Mouse (Mus musculus): ENCODE data around the gene Lama5.
"Not testable (repeated sequence)": the region's sequence is repeated elsewhere in the genome, so short reads cannot be mapped to it uniquely, and the experiment has no call there.

Lama5 gene

GRCm38 (mm10) chr2:180225762-180226378 lies at the start of gene Lama5:
Gene Lama5, minus strand, starts transcription at chr2:180225859.
- peak; percentile 76 for DNase-seq (ENCODE audit: low spot score)

GRCm38 (mm10) chr2:180274523-180274922 lies 48.9 kb upstream of the Lama5 start:
- no peak for DNase-seq (ENCODE audit: low spot score)

GRCm38 (mm10) chr2:180273394-180274244 lies 48.0 kb upstream of the Lama5 start, which contains the start of gene Cables2:
Gene Cables2, minus strand, starts transcription at chr2:180273496.
- DNase-seq (ENCODE audit: low spot score) = peak; percentile 95

DNA sequence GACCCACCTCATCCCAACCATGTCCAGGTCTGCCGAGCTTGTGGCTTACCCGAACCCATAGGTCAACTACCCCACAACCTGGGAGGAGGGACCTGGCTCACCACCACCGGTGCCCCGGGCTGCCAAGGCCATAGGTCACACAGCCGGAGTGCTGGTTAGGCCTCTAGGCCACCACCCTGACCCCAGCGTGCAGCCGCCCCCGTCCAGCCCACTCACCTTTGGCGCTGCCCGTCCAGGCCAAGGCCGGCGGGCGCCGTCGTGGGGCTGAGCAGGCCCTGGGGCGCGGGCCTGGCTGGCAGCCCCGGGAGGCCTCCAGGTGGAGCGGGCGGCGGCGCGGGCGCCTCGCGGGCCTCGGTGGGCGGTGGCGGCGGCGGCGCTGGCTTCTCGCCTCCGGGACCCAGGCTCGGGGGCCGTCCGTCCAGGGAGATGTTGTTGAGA lies 47.2 kb upstream of the Lama5 start:
- DNase-seq (ENCODE audit: low spot score) = no peak

DNA sequence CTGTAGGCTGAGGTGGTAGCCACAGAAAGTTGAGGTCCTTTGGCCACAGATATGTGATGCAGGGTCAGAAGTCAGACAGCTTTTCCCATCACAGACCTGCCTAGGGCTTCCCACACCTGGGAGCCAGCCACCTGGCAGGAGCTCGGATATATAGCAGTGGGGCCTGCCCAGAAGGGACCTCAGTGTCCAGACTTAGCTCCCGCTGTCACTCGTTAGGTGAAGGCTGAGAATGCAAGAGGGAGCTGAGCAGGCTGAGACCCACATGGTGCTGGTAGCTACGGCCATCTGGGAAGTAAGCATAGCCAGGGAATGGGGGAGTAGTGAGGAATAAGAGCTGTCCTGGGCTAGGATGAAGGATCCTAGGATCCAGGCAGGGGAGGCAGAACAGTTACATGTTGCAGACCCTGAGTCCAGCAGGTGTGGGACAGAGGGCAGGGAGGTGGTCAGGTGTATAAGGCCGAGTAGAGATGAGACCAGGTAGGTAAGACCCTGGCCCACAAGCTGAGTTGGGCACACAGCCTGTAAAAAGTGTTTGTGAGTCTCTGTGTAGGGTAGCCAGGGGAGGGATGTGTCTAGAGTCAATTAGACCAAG lies 46.2 kb upstream of the Lama5 start:
- no peak for DNase-seq (ENCODE audit: low spot score)

DNA sequence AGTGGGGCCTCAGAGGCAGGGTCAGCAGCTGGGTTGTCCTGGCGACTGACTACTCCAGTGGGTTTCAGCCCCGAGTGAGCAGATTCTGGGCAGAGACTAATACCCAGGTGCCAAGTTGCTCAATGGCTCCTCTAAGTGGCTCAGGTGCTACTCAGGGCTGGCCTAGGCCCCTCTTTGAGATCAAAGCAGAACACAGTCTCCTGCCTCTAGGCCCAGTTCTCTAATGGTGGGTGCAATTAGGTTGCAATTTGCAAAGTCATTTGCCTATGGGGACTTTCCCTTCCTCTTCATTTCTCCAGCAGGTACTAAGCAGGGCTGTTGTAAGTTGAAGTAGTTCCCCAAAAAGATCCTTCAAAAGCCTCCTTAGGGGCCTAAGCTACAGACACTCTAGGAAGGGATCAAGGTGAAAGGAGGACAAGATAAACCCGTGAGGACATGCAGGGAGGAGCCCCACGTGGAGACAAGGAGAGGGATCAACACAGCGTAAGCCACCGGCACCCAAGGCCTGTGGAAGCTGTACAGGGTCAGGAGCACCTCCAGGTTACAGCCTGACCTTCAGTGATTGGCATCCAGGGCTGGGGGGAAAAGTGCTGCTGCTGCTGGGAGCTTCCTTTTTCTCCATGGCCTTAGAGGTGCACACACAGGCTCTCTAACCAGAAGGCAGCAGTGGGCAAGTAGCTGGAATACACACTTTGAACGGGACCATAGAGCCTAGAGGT lies 45.0 kb upstream of the Lama5 start:
- peak; percentile 56 for DNase-seq (ENCODE audit: low spot score)

DNA sequence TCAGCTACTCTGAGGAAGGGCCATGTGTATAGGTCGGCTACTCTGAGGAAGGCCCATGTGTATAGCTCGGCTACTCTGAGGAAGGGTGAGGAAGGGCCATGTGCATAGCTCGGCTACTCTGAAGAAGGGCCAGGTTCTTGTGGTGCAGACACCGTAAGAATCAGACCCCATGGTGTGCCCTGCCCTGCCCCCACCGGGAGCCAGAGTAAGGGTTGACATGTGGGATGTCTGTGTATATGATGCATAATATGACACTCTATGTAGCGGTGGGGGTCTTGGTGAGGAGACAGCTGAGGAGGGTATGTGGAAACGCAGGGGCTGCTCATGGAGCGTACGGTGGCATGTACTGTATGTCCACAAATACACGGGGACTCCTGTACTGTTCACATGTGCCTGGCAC lies 43.7 kb upstream of the Lama5 start:
- no peak for DNase-seq (ENCODE audit: low spot score)

DNA sequence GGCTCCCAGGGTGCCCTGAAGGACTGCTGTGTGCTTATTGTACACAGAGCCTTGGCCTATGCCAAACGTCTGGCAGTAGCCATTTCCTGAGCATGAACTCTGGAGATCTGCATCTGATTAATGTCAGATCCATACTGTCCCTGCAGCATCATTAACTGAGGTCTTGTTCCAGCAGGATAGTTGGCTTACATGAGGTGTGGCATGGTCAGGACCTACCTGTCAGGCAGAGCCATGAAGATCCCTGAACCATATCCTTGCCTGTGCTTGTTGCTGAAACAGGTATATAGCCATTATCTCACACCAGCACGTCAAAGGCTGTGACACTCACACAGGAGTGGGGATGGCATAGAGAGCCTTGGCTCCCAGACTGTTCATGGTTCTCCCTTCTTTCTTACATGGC lies 42.3 kb upstream of the Lama5 start:
- no peak for DNase-seq (ENCODE audit: low spot score)

GRCm38 (mm10) chr2:180262891-180263290 lies 37.2 kb upstream of the Lama5 start:
- no peak for DNase-seq (ENCODE audit: low spot score)

GRCm38 (mm10) chr2:180262441-180262840 lies 36.8 kb upstream of the Lama5 start:
- no peak for DNase-seq (ENCODE audit: low spot score)

DNA sequence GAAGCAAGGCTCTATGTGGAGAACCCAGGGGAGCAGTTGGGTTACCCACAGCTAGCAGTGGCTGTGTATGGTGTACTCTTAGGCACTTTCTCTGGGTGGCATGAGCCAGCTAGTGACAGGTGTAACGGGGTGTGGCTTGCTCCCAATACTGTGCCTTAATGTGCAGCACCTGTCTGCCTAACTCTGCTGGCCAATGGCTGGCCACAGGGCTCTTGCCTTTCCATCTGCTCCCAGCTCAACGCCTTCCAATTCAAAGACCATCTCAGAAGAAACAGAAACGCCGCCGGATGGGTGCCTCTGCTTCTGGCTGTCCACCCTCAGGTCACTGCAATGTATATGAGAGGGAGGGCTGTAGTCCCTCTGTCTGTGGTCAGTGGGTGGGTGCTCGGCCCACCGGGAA lies 36.2 kb upstream of the Lama5 start:
- DNase-seq (ENCODE audit: low spot score) = no peak

DNA sequence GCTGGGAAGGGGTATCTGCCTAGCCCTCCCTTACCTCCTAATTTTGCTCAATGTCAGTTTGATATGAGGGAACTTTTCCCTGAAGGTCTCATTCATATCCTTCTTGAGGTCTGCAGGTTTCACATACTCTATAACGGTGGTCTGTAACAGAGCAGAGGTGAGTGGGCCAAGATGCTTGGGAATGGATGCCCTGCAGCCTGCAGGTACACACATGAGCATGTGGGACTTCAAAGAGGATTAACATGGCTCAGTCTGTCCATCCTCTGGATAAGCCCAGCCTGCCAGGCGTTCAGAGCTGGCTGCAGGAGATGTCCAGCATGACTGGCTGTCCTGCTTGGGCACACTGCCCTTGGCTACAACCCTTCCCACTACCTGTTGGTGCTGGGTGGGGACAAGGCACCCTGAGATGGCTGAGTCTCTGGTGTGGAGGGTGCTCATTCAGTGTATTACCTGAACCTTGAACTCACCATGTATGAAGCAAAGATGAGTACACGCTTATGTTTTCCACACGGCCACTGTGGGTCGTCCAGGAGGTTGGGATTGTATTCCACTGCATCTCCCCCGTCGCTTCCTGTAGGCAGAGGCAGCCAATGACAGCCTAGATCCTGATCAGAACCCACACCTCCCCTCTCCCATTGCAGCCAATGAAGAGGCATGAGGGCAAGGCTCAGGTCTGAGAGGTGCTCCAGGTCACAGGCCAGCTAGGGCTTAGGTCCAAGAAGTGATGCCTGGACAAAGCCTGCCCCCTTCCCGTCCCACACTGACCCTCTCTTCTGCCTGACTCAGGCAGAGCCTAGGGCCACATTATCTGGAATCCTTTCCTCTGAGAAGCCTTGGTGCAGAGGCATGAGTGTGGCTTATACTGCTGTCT lies 35.2 kb upstream of the Lama5 start:
- DNase-seq (ENCODE audit: low spot score) = no peak

DNA sequence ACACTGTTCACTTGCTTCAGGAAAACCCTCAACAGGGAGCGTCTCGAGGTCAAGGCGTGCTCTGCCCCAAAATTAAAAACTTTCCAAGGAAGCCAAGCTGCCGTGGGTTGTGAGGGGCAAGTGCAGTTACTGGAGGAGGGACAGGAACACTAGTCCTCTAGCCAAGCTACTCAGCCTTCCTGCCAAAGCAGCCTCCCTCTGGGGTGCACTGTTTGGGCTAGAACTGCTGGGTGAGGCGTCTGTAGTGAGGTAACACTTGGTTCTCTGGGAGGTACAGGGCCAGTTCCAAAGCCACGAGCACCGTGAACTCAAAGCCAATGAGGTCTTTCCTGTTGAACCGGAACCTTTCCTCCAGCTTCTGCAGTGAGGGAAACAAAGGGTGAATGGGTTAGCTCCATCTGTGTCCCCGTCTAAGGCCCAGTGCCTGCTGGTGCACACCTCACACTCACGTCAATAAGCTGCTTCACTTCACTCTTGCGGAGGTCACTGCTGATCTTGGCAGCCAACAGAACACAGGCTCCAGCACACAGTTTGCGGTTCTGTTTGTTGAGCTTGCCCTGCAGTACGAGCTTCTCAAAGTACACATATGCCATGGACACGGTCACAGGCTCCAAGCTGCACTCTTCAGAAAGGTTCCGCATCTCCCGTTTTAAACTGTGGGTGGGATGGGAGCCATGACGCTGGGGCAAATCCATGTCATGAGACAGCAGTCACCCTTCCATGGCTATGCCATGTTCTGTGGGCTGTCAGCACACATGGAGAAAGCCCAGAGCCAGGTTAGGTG lies 34.4 kb upstream of the Lama5 start:
- not testable (repeated sequence) for DNase-seq (ENCODE audit: low spot score)

- not testable (repeated sequence) for DNase-seq (ENCODE audit: low spot score)
Measured at GRCm38 (mm10) chr2:180258951-180259484, 33.4 kb upstream of the Lama5 start.

DNA sequence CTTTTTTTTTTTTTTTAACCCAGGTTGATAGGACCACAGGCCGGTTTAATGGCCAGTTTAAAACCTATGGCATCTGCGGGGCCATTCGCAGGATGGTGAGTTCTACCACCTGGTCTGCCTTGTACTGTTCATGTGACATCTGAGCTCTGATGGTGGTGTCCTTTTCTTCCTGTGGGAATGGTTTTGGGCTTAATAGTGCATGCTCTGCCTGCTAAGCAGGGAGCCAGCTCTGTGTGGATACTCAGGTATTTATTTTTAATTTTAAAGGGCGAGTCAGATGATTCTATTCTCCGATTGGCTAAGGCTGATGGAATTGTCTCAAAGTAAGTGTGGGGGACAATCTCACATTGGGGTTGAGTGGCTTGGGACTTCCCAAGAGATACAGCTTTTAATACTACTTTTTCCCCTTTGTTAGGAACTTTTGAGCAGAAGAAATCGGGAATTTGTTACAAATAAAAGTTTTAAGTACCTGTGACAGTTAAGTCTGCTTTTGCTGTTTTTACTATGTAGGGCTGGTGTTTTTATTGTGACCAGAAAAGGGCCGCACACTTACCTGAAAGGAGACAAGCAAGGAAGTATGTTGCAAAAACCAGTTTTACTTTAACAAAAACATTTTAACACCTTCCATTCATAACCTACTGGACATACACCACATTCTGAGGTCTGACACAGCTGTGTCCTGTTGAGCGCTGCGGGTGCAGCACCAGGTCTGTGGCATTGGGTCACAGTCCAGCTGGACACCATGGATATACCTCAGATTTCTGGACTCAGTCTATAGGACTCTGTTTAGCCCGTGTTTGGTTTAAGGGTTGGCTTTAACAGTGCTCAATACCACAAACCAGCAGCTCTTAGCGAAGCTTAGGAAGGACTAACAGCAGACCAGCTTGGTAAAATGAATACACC lies 32.6 kb upstream of the Lama5 start:
- no peak for DNase-seq (ENCODE audit: low spot score)

GRCm38 (mm10) chr2:180257001-180257521 lies 31.4 kb upstream of the Lama5 start, which contains the start of gene Rps21:
Gene Rps21, plus strand, starts transcription at chr2:180257377.
- DNase-seq (ENCODE audit: low spot score) = peak; percentile 99

- DNase-seq (ENCODE audit: low spot score) = no peak
Measured at GRCm38 (mm10) chr2:180256296-180257000, 30.8 kb upstream of the Lama5 start.

DNA sequence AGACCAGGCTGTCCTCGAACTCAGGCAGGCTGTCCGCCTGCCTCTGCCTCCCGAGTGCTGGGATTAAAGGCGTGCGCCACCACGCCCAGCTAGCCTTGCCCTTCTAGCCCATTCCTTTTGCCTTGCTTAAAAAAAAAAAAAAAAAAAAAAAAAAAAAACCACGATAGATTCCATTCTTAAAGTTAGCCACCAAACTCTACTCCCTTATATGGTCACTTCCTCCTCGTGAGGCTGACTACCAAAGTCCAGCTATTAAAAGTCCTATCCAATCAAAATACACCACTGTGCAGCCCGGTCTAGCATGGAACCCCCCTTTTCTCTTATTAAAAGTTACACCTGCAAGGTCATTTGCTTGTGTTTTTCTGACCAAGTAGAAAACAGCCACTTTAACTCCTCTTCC lies 30.0 kb upstream of the Lama5 start:
- DNase-seq (ENCODE audit: low spot score) = no peak

Measured in lung, postnatal 25 days (tissue).